Mouse (Mus musculus): ENCODE results near the gene Fam69b. TPM values are rescaled to one million over a fixed set of nuclear protein-coding genes. Genes with fewer than 3 reads are reported as not detected.

The Fam69b gene
- polyA plus RNA-seq, 1 experiment from 2014 or later, result 50.3 TPM

- H3K27ac ChIP-seq (ENCODE audit: low read depth, low read length), result no peak overlapping the region
- no peak overlapping the region for H3K4me2 ChIP-seq (ENCODE audit: low read depth)
- H3K36me3 ChIP-seq (ENCODE audit: control insufficient read depth, insufficient read depth, low read length), result peaks cover 2% of the 10 kb centered on the region; the same call in 1 of the 2 replicates
- H3K4me3 ChIP-seq (ENCODE audit: low read depth, low read length), result no peak overlapping the region
- no peaks in the 10 kb centered on the region for H3K4me1 ChIP-seq (ENCODE audit: control insufficient read depth, insufficient read depth, low read length)
- ATAC-seq (ENCODE audit: insufficient read depth, low FRiP score, low TSS enrichment), result no peak
- H3K9ac ChIP-seq (ENCODE audit: low read length), result no peak overlapping the region
- no peak for DNase-seq (ENCODE audit: low spot score)
- H3K9me3 ChIP-seq (ENCODE audit: control insufficient read depth, low read length), result no peaks in the 10 kb centered on the region
- H3K27me3 ChIP-seq (ENCODE audit: control insufficient read depth, insufficient read depth, low read length), result no peaks in the 10 kb centered on the region
- 73% methylated on average over 6 of the region's 6 CpGs for WGBS
Observed at GRCm38 (mm10) chr2:26594934-26595724, 33.1 kb upstream of the Fam69b start.

GRCm38 (mm10) chr2:26595725-26596435, 32.4 kb upstream of the Fam69b start:
- H3K36me3 ChIP-seq (ENCODE audit: control insufficient read depth, insufficient read depth, low read length), result peaks cover 2% of the 10 kb centered on the region; the same call in 1 of the 2 replicates
- WGBS, result 85% methylated on average over 11 of the region's 11 CpGs
- ATAC-seq (ENCODE audit: insufficient read depth, low FRiP score, low TSS enrichment) (no peak), DNase-seq (ENCODE audit: low spot score) (no peak)
- H3K27me3 ChIP-seq (ENCODE audit: control insufficient read depth, insufficient read depth, low read length), result no peaks in the 10 kb centered on the region
- no peaks in the 10 kb centered on the region for H3K4me1 ChIP-seq (ENCODE audit: control insufficient read depth, insufficient read depth, low read length)
- H3K9ac ChIP-seq (ENCODE audit: low read length), result no peak overlapping the region
- no peak overlapping the region for H3K27ac ChIP-seq (ENCODE audit: low read depth, low read length)
- H3K4me2 ChIP-seq (ENCODE audit: low read depth), result no peak overlapping the region
- no peaks in the 10 kb centered on the region for H3K9me3 ChIP-seq (ENCODE audit: control insufficient read depth, low read length)
- H3K4me3 ChIP-seq (ENCODE audit: low read depth, low read length), result no peak overlapping the region

- H3K27me3 ChIP-seq (ENCODE audit: control insufficient read depth, insufficient read depth, low read length), result no peaks in the 10 kb centered on the region
- no peak overlapping the region for H3K9ac ChIP-seq (ENCODE audit: low read length)
- no peaks in the 10 kb centered on the region for H3K9me3 ChIP-seq (ENCODE audit: control insufficient read depth, low read length)
- DNase-seq (ENCODE audit: low spot score) (no peak), ATAC-seq (ENCODE audit: insufficient read depth, low FRiP score, low TSS enrichment) (no peak)
- WGBS, result 85% methylated on average over 3 of the region's 3 CpGs
- H3K4me2 ChIP-seq (ENCODE audit: low read depth), result no peak overlapping the region
- no peaks in the 10 kb centered on the region for H3K4me1 ChIP-seq (ENCODE audit: control insufficient read depth, insufficient read depth, low read length)
- H3K27ac ChIP-seq (ENCODE audit: low read depth, low read length), result no peak overlapping the region
- no peak overlapping the region for H3K4me3 ChIP-seq (ENCODE audit: low read depth, low read length)
- H3K36me3 ChIP-seq (ENCODE audit: control insufficient read depth, insufficient read depth, low read length), result peaks cover 2% of the 10 kb centered on the region; the same call in 1 of the 2 replicates
Observed at GRCm38 (mm10) chr2:26596898-26597297, 31.4 kb upstream of the Fam69b start.

GRCm38 (mm10) chr2:26597810-26598209, 30.4 kb upstream of the Fam69b start:
- Histone ChIP-seq H3K9ac (ENCODE audit: low read length) (no peak overlapping the region), H3K36me3 (ENCODE audit: control insufficient read depth, insufficient read depth, low read length) (peaks cover 2% of the 10 kb centered on the region; the same call in 1 of the 2 replicates), H3K4me2 (ENCODE audit: low read depth) (no peak overlapping the region), H3K4me3 (ENCODE audit: low read depth, low read length) (no peak overlapping the region), H3K27ac (ENCODE audit: low read depth, low read length) (no peak overlapping the region), H3K4me1 (ENCODE audit: control insufficient read depth, insufficient read depth, low read length) (no peaks in the 10 kb centered on the region), H3K9me3 (ENCODE audit: control insufficient read depth, low read length) (no peaks in the 10 kb centered on the region), H3K27me3 (ENCODE audit: control insufficient read depth, insufficient read depth, low read length) (0 out of 2 replicates have a peak, but pooled peaks cover 3% of the 10 kb centered on the region)
- DNase-seq (ENCODE audit: low spot score) (no peak), ATAC-seq (ENCODE audit: insufficient read depth, low FRiP score, low TSS enrichment) (no peak)
- 90% methylated on average over 2 of the region's 2 CpGs for WGBS

GRCm38 (mm10) chr2:26598462-26598861, 29.8 kb upstream of the Fam69b start:
- DNase-seq (ENCODE audit: low spot score) (no peak), ATAC-seq (ENCODE audit: insufficient read depth, low FRiP score, low TSS enrichment) (no peak)
- Histone ChIP-seq H3K4me3 (ENCODE audit: low read depth, low read length) (no peak overlapping the region), H3K9ac (ENCODE audit: low read length) (no peak overlapping the region), H3K27me3 (ENCODE audit: control insufficient read depth, insufficient read depth, low read length) (peaks cover 10% of the 10 kb centered on the region), H3K27ac (ENCODE audit: low read depth, low read length) (no peak overlapping the region), H3K4me2 (ENCODE audit: low read depth) (no peak overlapping the region), H3K4me1 (ENCODE audit: control insufficient read depth, insufficient read depth, low read length) (peaks cover under 1% of the 10 kb centered on the region; the same call in 1 of the 2 replicates), H3K36me3 (ENCODE audit: control insufficient read depth, insufficient read depth, low read length) (peaks cover 2% of the 10 kb centered on the region; the same call in 1 of the 2 replicates), H3K9me3 (ENCODE audit: control insufficient read depth, low read length) (no peaks in the 10 kb centered on the region)
- 86% methylated on average over 3 of the region's 3 CpGs for WGBS

- H3K4me1 ChIP-seq (ENCODE audit: control insufficient read depth, insufficient read depth, low read length), result peaks cover 7% of the 10 kb centered on the region; the same call in 1 of the 2 replicates
- no peak for DNase-seq (ENCODE audit: low spot score)
- H3K27ac ChIP-seq (ENCODE audit: low read depth, low read length), result no peak overlapping the region
- peaks cover 22% of the 10 kb centered on the region for H3K27me3 ChIP-seq (ENCODE audit: control insufficient read depth, insufficient read depth, low read length)
- H3K9me3 ChIP-seq (ENCODE audit: control insufficient read depth, low read length), result no peaks in the 10 kb centered on the region
- H3K36me3 ChIP-seq (ENCODE audit: control insufficient read depth, insufficient read depth, low read length), result peaks cover under 1% of the 10 kb centered on the region; the same call in 1 of the 2 replicates
- H3K4me3 ChIP-seq (ENCODE audit: low read depth, low read length), result no peak overlapping the region
- no peak overlapping the region for H3K4me2 ChIP-seq (ENCODE audit: low read depth)
- H3K9ac ChIP-seq (ENCODE audit: low read length), result no peak overlapping the region
- no peak for ATAC-seq (ENCODE audit: insufficient read depth, low FRiP score, low TSS enrichment)
- WGBS, result 84% methylated on average over 4 of the region's 4 CpGs
Observed at GRCm38 (mm10) chr2:26599965-26600364, 28.3 kb upstream of the Fam69b start.

GRCm38 (mm10) chr2:26600664-26601063, 27.6 kb upstream of the Fam69b start:
- Histone ChIP-seq H3K27ac (ENCODE audit: low read depth, low read length) (no peak overlapping the region), H3K27me3 (ENCODE audit: control insufficient read depth, insufficient read depth, low read length) (peaks cover 22% of the 10 kb centered on the region), H3K4me3 (ENCODE audit: low read depth, low read length) (no peak overlapping the region), H3K36me3 (ENCODE audit: control insufficient read depth, insufficient read depth, low read length) (no peaks in the 10 kb centered on the region), H3K4me2 (ENCODE audit: low read depth) (no peak overlapping the region), H3K4me1 (ENCODE audit: control insufficient read depth, insufficient read depth, low read length) (peaks cover 7% of the 10 kb centered on the region; the same call in 1 of the 2 replicates), H3K9me3 (ENCODE audit: control insufficient read depth, low read length) (no peaks in the 10 kb centered on the region), H3K9ac (ENCODE audit: low read length) (no peak overlapping the region)
- 89% methylated on average over 2 of the region's 2 CpGs for WGBS
- DNase-seq (ENCODE audit: low spot score) (no peak), ATAC-seq (ENCODE audit: insufficient read depth, low FRiP score, low TSS enrichment) (no peak)

- no peaks in the 10 kb centered on the region for H3K36me3 ChIP-seq (ENCODE audit: control insufficient read depth, insufficient read depth, low read length)
- 74% methylated on average over 1 of the region's 1 CpGs for WGBS
- H3K27me3 ChIP-seq (ENCODE audit: control insufficient read depth, insufficient read depth, low read length), result peaks cover 22% of the 10 kb centered on the region
- no peak overlapping the region for H3K9ac ChIP-seq (ENCODE audit: low read length)
- no peak overlapping the region for H3K27ac ChIP-seq (ENCODE audit: low read depth, low read length)
- DNase-seq (ENCODE audit: low spot score), result no peak
- no peaks in the 10 kb centered on the region for H3K9me3 ChIP-seq (ENCODE audit: control insufficient read depth, low read length)
- H3K4me1 ChIP-seq (ENCODE audit: control insufficient read depth, insufficient read depth, low read length), result peaks cover 7% of the 10 kb centered on the region; the same call in 1 of the 2 replicates
- H3K4me2 ChIP-seq (ENCODE audit: low read depth), result no peak overlapping the region
- no peak for ATAC-seq (ENCODE audit: insufficient read depth, low FRiP score, low TSS enrichment)
- H3K4me3 ChIP-seq (ENCODE audit: low read depth, low read length), result no peak overlapping the region
Observed at GRCm38 (mm10) chr2:26601595-26601994, 26.7 kb upstream of the Fam69b start.

Data from neural tube, embryonic 11.5 days (tissue).